Mouse (Mus musculus) layer of hippocampus, postnatal 14 days (tissue): ENCODE measurements around the gene Dcn. TPM values are rescaled to one million over a fixed set of nuclear protein-coding genes. Genes with fewer than 3 reads are reported as not detected.
A peak's percentile ranks its signal among the peaks of the same experiment; 100 is the strongest.

Experiments used
- DNase-seq, 2 experiments: peaks; one replicate each; pipeline ENCODE4 v3.0.0; 2021 to 2022; ENCODE audit warnings: low spot score in 2 of 2, mixed read lengths in 1 of 2
- long read RNA-seq, 2 experiments: library from polyadenylated mRNA; stranded (forward); transcript quantifications; one replicate each; pipeline ENCODE4 v2.0.0; 2021
- total RNA-seq, 2 experiments: library from RNA; stranded (reverse); gene quantifications; 2 replicates each; pipeline ENCODE4 v1.2.3; 2021

The Dcn gene
- total RNA-seq = 10 to 100 TPM; 38.5 to 44.3 TPM
- long read RNA-seq, experiment 1, transcript Dcn-201 (8 exons, 1,758 nt) = major isoform, 31 of 33 reads
- long read RNA-seq, experiment 1, partial matches to known transcripts = 1 of 33 reads
- long read RNA-seq, experiment 1, other reads (novel, unspliced or antisense) = 0 of 33 reads
- long read RNA-seq, experiment 2, transcript Dcn-201 (8 exons, 1,758 nt) = major isoform, 51 of 61 reads
- long read RNA-seq, experiment 2, transcript Dcn-202 (8 exons, 1,758 nt) = minor isoform, 6 of 61 reads
- long read RNA-seq, experiment 2, partial matches to known transcripts = 4 of 61 reads
- long read RNA-seq, experiment 2, other reads (novel, unspliced or antisense) = 0 of 61 reads

GRCm38 (mm10) chr10:97479004-97479766 is at the start of gene Dcn:
Dcn (plus strand) TSS chr10:97479609.
- DNase-seq = no peak

GRCm38 (mm10) chr10:97436662-97437061 is 42.7 kb upstream of the Dcn start:
- DNase-seq = no peak

DNA sequence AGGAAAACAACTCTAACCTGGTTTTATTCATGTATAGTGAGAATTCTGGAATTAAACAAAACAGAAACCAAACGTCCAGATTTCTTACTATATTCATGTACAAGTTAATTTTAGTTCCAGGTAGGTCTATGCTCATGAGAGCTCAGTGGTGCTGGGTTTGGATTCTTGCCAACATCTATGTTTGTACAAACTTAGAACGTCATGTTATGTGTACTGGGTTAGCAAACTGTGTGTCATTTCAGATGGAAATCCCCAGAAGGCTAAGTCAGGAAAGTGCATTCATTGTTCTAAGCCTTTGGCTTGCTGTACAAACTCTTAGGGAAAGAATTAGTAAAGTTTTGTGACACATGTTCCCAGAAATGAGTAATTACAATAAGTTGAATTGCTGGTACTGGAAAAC is 37.1 kb upstream of the Dcn start:
- DNase-seq = no peak

- DNase-seq = no peak
Measured at GRCm38 (mm10) chr10:97446486-97446885, 32.9 kb upstream of the Dcn start.

DNA sequence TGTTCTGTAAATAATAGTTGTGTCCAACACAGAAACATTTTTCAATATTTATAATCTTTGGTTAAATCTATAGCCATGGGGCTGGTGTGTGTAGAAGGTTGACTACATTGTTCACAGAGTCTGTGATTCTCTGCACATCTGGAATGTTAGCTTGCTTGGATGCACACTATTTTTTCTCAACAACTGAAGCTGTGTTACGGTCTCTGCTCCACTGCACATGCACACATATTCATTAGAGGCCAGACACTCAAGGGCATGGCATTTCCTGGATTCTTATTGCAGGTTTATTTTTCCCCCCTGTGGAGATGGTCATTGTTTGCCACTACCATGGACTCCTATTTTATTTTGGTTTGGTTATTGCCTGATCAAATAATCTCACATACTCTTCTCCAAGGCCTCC is 26.5 kb upstream of the Dcn start:
- no peak for DNase-seq

- DNase-seq = no peak
Measured at GRCm38 (mm10) chr10:97453529-97453928, 25.9 kb upstream of the Dcn start.

- DNase-seq = no peak
Measured at GRCm38 (mm10) chr10:97456993-97457392, 22.4 kb upstream of the Dcn start.

DNA sequence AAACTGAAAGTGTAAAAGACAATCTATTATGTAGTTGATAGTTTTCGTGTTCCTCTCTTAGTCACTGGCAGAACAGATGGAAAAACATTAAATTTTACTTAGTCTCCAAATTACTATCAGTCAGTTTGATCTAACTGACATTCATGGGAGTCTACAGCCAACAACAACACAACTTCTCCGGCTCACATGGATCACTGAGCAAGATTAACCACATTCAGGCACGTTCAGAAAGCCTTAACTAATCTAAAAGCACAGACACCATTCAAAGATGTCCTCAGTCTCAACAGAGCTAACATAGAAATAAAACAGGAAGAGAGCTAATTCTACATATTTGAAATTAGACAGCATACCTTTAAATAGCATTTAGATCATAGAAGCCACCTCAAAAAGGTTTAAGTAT is 12.6 kb upstream of the Dcn start:
- no peak for DNase-seq

- no peak for DNase-seq
Measured at GRCm38 (mm10) chr10:97469411-97470140, 9.8 kb upstream of the Dcn start.

DNA sequence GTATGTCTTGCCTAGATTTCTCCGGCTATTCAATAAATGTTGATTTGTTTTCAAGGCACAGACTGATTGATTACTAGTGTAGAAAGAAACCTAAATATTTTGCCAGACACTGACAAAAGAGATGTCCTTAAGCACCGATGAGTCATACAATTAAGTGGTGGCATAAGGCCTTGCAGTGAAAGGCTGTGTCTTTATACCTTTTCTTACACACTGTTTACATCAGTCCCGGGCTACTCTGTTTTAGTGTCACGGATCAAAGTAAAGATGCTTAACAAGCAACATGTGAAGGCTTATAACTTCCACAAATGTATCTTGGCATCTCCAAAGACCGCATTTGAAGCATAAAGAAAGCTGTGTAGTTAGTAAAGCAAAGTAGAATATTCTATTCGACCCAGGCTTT is 3.9 kb upstream of the Dcn start:
- no peak for DNase-seq

DNA sequence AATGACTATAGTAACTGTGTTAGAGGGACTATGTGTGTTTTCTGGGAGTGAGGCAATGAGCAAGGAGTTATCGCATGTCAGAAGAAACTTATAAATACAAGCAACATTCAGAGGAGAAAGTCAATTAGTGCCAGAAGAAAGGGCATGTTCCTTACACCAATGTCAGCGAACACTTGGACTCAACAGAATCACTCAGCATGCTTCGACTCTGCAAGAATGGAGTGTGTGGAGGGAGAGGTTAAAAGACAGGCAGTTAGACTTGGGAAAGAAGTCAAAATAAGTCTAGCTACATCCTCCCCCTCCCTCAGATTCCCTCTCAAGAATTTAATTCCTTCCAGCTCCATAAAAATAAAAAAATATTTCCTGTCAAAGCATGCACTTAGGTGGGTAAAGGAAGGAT is 1.1 kb upstream of the Dcn start:
- DNase-seq = no peak

DNA sequence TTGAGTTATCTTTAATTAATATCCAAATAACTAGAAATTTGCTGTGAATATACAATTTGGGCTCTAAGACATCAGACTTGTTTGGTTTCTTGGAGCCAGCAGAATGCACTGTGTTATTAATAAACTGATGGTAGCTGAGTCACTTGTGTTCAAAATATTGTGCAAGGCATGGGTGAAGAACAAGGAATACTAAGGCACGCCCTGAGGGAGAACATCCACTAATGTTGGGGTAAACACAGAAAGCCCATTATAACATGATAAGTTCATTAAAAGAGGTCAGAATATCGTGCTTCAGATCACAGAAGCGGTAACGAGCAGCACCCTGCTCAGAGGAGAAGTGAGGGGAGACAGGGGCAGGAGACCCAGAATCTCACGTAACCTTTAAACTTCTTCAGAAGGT is 2.7 kb downstream of the Dcn start:
- DNase-seq = no peak

DNA sequence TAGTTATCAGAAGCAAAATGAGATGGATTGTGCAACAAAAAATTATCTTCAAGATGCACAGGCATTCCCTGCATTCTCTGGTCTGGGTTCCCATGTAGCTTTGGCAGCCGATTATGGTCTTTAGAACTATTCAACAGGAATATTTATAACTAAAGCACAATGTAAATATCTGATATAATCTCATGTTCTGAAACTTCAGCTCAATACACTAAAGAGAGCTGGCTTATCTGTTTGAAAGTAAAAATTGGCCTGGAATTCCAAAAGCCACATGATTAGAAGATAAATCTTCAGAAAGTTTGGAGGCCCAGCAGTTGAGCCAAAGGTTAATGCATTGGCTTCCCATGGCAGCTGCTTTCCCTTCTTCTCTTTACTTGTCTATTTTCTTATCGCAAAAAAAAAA is 4.6 kb downstream of the Dcn start:
- no peak for DNase-seq

DNA sequence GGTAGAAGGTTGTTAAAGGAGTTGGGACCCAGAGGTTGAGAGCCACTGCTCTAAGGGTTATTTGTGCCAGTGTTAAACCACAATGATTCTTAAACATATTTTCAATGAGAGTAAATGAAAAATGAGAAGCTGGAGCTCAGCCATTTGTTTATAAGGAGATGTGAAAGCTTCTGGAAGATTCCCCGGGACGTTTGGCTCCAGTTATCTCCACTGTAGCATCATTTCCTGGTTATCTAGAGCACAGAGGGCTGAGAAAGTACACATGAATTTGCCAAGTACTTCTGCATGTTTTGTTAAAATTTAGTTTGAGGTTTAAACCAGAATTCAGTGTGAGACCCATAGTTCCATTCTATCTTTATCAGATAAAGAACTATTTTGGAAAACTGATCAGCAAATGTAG is 5.7 kb downstream of the Dcn start:
- DNase-seq = no peak

- no peak for DNase-seq
Measured at GRCm38 (mm10) chr10:97486085-97486484, 6.7 kb downstream of the Dcn start.

DNA sequence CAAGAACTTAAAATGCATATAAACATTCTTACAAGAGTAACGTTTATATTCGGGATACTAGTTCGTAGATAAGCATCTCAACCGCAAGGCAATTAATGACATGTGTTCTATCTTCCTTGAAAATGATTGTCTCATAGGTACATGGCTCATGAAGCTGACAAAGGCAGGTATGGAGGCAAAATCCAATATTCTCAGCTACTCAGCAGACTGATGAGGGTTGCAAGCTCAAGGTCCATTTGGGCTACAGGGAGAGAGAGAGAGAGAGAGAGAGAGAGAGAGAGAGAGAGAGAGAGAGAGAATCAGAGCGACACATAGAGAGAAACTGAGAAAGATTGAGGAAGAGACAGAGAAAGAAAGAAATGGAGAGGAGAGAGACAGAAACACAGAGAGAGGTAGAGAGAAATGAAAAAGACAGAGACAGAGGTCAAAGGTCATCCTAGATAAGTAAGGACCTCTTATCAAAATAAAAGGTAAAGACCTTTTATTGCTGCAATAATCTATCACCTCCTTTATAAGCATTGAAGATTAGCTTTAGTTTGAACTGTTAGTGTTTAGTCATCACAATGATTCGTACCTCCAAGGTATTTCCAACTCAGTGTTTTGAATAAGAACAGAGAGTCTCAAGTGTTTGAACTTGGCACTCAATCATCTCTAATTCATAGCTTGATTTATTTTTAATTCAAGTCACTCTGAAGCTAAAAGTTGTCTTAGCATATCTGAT is 8.0 kb downstream of the Dcn start:
- DNase-seq = no peak

DNA sequence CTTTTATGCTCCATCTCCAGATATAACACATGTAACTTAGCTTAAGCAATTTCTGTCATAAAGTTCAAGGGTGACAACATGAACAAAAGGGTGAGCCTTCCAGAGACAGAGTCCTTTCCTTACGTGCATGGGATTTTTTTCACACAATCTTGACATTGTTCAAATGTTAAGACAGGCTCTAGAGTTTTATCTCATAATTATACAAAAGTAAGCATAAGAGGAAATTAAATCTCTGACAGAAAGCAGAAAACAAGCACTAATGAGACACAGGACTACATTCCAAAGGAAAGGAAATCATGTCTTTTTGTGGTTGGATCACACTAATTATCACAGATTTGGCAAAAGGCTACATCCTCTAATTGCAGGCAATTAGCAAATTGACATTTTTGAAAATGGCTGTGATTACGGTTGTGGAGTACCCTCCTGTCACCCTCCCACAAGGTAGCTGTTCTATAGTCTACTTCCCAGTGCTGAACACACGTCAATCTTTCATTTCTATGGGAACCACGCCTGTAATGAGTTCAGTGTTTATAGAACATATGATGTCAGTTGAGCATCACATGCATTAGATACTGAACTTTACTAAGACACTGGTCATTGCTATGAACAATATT is 13.1 kb downstream of the Dcn start:
- DNase-seq = peak in 1 of 2 experiments; percentile 65

GRCm38 (mm10) chr10:97497646-97498045 is 18.2 kb downstream of the Dcn start:
- no peak for DNase-seq

DNA sequence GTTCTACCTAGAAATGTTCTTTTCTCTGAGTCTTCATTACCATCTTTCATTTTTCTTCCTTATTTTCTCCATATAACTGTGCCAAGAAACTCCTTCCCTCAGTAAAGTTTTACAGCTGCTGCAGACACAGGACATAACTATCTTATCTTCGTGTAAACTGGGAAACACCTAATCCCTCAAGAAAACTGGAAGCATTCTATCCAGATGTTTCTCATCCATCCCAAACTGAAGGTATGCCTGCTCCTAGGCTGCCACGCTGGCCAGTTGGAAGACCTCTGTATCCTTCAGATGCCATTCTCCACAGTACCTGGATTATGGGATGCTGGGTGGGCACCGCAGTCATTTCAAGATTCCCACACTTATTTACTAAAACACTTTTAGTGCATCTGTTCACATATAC is 44.0 kb downstream of the Dcn start:
- DNase-seq = no peak

DNA sequence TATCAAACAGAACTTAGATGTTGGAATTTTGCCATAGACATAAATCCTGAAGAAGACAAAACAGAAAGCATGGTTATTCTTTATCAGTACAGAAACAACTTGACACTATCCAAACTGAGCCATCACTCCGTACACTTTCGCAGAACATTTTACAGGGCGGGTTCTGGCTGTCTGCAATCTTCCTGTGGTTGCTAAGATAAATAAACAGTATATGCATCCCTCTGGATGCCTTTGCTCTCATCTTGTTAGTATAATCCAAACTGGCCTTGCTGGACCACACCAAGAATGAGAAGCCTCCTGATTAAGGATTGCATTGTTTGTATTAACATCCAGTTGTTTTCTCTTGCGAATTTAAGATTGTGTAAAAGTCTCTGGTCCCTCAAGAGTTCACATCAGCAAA is 56.3 kb downstream of the Dcn start:
- DNase-seq = no peak

DNA sequence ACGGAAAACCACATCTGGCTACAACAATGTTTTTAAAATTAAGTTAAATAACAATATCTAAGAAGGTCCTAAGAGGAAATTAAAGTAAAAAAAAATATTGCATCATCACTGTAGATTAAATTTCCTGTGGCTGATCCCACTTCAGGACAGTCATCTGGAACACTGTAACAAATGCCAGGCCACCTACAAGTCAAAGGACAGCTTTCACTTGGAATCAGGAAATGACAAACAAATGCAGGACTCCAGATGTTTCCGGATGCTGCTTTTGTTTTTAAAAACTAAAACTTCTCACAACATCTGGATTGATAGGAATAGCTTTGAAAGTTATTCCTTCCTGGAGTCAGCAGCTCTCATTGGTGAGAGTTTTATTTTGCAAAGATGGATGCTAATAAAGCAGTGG is 57.5 kb downstream of the Dcn start:
- DNase-seq = no peak
